Mouse (Mus musculus): Measurements from ENCODE around the gene Dnah12. TPM values are rescaled to one million over a fixed set of nuclear protein-coding genes. Genes with fewer than 3 reads are reported as not detected.
"Not testable (repeated sequence)": the region's sequence is repeated elsewhere in the genome, so short reads cannot be mapped to it uniquely, and the experiment has no call there.

The Dnah12 gene
- polyA plus RNA-seq, 1 experiment = 0.04 TPM

GRCm38 (mm10) chr14:26868299-26868698 is 175.2 kb downstream of the Dnah12 start:
- DNase-seq (ENCODE audit: extremely low spot score in 1 of 2, low spot score in 1 of 2) = no peak

- DNase-seq (ENCODE audit: extremely low spot score in 1 of 2, low spot score in 1 of 2) = no peak
These were observed 185.7 kb downstream of the Dnah12 start for GRCm38 (mm10) chr14:26878756-26879155.

- no peak for DNase-seq (ENCODE audit: extremely low spot score in 1 of 2, low spot score in 1 of 2)
These were observed 186.9 kb downstream of the Dnah12 start for GRCm38 (mm10) chr14:26879976-26880375.

GRCm38 (mm10) chr14:26881700-26882099 is 188.6 kb downstream of the Dnah12 start:
- no peak for DNase-seq (ENCODE audit: extremely low spot score in 1 of 2, low spot score in 1 of 2)

- no peak for DNase-seq (ENCODE audit: extremely low spot score in 1 of 2, low spot score in 1 of 2)
These were observed 194.2 kb downstream of the Dnah12 start for GRCm38 (mm10) chr14:26887244-26887643.

- no peak for DNase-seq (ENCODE audit: extremely low spot score in 1 of 2, low spot score in 1 of 2)
These were observed 197.7 kb downstream of the Dnah12 start for GRCm38 (mm10) chr14:26890777-26891176.

- DNase-seq (ENCODE audit: extremely low spot score in 1 of 2, low spot score in 1 of 2) = no peak
These were observed 201.3 kb downstream of the Dnah12 start, which contains the start of gene Asb14 for GRCm38 (mm10) chr14:26894392-26894791. Gene Asb14 (plus strand): TSS chr14:26894557.

- DNase-seq (ENCODE audit: extremely low spot score in 1 of 2, low spot score in 1 of 2) = no peak
These were observed 206.4 kb downstream of the Dnah12 start for GRCm38 (mm10) chr14:26899490-26899889.

GRCm38 (mm10) chr14:26900893-26901292 is 207.8 kb downstream of the Dnah12 start:
- peak; percentile 31 to 55 for DNase-seq (ENCODE audit: extremely low spot score in 1 of 2, low spot score in 1 of 2)

GRCm38 (mm10) chr14:26907401-26907800 is 214.3 kb downstream of the Dnah12 start:
- no peak for DNase-seq (ENCODE audit: extremely low spot score in 1 of 2, low spot score in 1 of 2)

- not testable (repeated sequence) for DNase-seq (ENCODE audit: extremely low spot score in 1 of 2, low spot score in 1 of 2)
These were observed 217.4 kb downstream of the Dnah12 start for GRCm38 (mm10) chr14:26910461-26910860.

GRCm38 (mm10) chr14:26911201-26911600 is 218.1 kb downstream of the Dnah12 start:
- DNase-seq (ENCODE audit: extremely low spot score in 1 of 2, low spot score in 1 of 2) = no peak

GRCm38 (mm10) chr14:26911826-26912225 is 218.8 kb downstream of the Dnah12 start:
- no peak for DNase-seq (ENCODE audit: extremely low spot score in 1 of 2, low spot score in 1 of 2)

GRCm38 (mm10) chr14:26913681-26914268 is 220.7 kb downstream of the Dnah12 start:
- peak; percentile 34 to 54 for DNase-seq (ENCODE audit: extremely low spot score in 1 of 2, low spot score in 1 of 2)

- no peak for DNase-seq (ENCODE audit: extremely low spot score in 1 of 2, low spot score in 1 of 2)
These were observed 226.2 kb downstream of the Dnah12 start for GRCm38 (mm10) chr14:26919310-26919709.

- DNase-seq (ENCODE audit: extremely low spot score in 1 of 2, low spot score in 1 of 2) = no peak
These were observed 230.8 kb downstream of the Dnah12 start for GRCm38 (mm10) chr14:26923702-26924421.

- DNase-seq (ENCODE audit: extremely low spot score in 1 of 2, low spot score in 1 of 2) = no peak
These were observed 241.8 kb downstream of the Dnah12 start for GRCm38 (mm10) chr14:26934891-26935290.

GRCm38 (mm10) chr14:26935558-26935957 is 242.5 kb downstream of the Dnah12 start:
- no peak for DNase-seq (ENCODE audit: extremely low spot score in 1 of 2, low spot score in 1 of 2)

Data from frontal cortex, adult 2 months (tissue).